Mouse (Mus musculus) CH12.LX (cell line): Measurements from ENCODE around the gene Rwdd3. TPM values are rescaled to one million over a fixed set of nuclear protein-coding genes. Genes with fewer than 3 reads are reported as not detected.

Source experiments
- DNase-seq: peaks from one replicate; pipeline ENCODE4 v3.0.0-alpha.2; 2013; ENCODE audit errors: extremely low read depth
- H3K27ac ChIP-seq: 2 replicates; pipeline ENCODE4 v1.5.1; 2012; ENCODE audit warnings: low read depth, mild to moderate bottlenecking, control low read depth, moderate library complexity; ENCODE audit not compliant: insufficient read depth
- H3K27me3 ChIP-seq: replicated peaks from 2 replicates; pipeline ENCODE3; 2012; ENCODE audit warnings: inconsistent platforms
- H3K36me3 ChIP-seq, 2 experiments: replicated peaks in 1 of 2; 2 replicates each; pipeline versions ENCODE3 to v1.6.1; 2012; ENCODE audit warnings: inconsistent platforms in 1 of 2, low read length in 1 of 2, mild to moderate bottlenecking in 1 of 2, mixed read lengths in 1 of 2, moderate library complexity in 1 of 2; ENCODE audit not compliant: control insufficient read depth in 1 of 2, insufficient read depth in 1 of 2
- H3K4me1 ChIP-seq, 2 experiments: 2 replicates each; pipeline ENCODE4 v1.6.1; 2012; ENCODE audit warnings: inconsistent platforms in 1 of 2, moderate library complexity in 1 of 2; ENCODE audit not compliant: insufficient read depth in 2 of 2, control insufficient read depth in 1 of 2
- H3K4me2 ChIP-seq: 2 replicates; pipeline ENCODE4 v1.6.1; 2012; ENCODE audit warnings: low read depth, mild to moderate bottlenecking, control low read depth; ENCODE audit not compliant: poor library complexity, insufficient read depth, severe bottlenecking
- H3K4me3 ChIP-seq, 3 experiments: fragments of 150-350 bp in 1 of 3; sonication (generic) in 1 of 3; replicated peaks in 1 of 3; 2 replicates each; pipeline versions ENCODE3 to v1.5.1; 2011 to 2012; ENCODE audit warnings: low read depth in 2 of 3, low read length in 2 of 3, mild to moderate bottlenecking in 2 of 3, moderate library complexity in 2 of 3, control low read depth in 1 of 3, improper control_type of control experiment in 1 of 3, inconsistent platforms in 1 of 3, mixed read lengths in 1 of 3; ENCODE audit not compliant: poor library complexity in 1 of 3
- H3K79me2 ChIP-seq: replicated peaks from 2 replicates; pipeline ENCODE4 v1.6.1; 2012; ENCODE audit warnings: mild to moderate bottlenecking, moderate library complexity; ENCODE audit not compliant: control insufficient read depth, poor library complexity, insufficient read depth, severe bottlenecking; ENCODE audit errors: extremely low read depth
- H3K9ac ChIP-seq: 2 replicates; pipeline ENCODE4 v1.6.1; 2012; ENCODE audit warnings: low read depth, mild to moderate bottlenecking, control low read depth, moderate library complexity; ENCODE audit not compliant: insufficient read depth
- H3K9me3 ChIP-seq: replicated peaks from 2 replicates; pipeline ENCODE3; 2012; ENCODE audit warnings: low read length, inconsistent platforms, mixed read lengths
- BHLHE40 ChIP-seq: IDR thresholded peaks from 2 replicates; pipeline ENCODE4 v1.6.1; 2011; ENCODE audit warnings: mild to moderate bottlenecking, low read depth, low read length, improper control_type of control experiment
- CHD1 ChIP-seq: IDR thresholded peaks from 2 replicates; pipeline ENCODE4 v1.6.1; 2012; ENCODE audit warnings: low read depth, low read length, improper control_type of control experiment, inconsistent platforms
- CTCF ChIP-seq, 2 experiments: IDR thresholded peaks in 1 of 2; conservative IDR thresholded peaks in 1 of 2; 2 replicates each; pipeline ENCODE4 v1.5.1; 2011 to 2012; ENCODE audit warnings: low read depth in 2 of 2, low read length in 2 of 2, improper control_type of control experiment in 1 of 2, inconsistent platforms in 1 of 2, mild to moderate bottlenecking in 1 of 2, moderate library complexity in 1 of 2
- E2F4 ChIP-seq: IDR thresholded peaks from 2 replicates; pipeline ENCODE4 v1.6.1; 2011; ENCODE audit warnings: low read depth, low read length, improper control_type of control experiment; ENCODE audit not compliant: insufficient replicate concordance
- ELF1 ChIP-seq: IDR thresholded peaks from 2 replicates; pipeline ENCODE4 v1.6.1; 2014; ENCODE audit warnings: low read depth, mild to moderate bottlenecking, inconsistent platforms, low read length, improper control_type of control experiment
- EP300 ChIP-seq: IDR thresholded peaks from 2 replicates; pipeline ENCODE4 v1.6.1; 2011; ENCODE audit warnings: low read length, improper control_type of control experiment
- GABPA ChIP-seq: IDR thresholded peaks from 2 replicates; pipeline ENCODE4 v1.6.1; 2012; ENCODE audit warnings: low read depth, low read length, improper control_type of control experiment, inconsistent platforms; ENCODE audit not compliant: insufficient replicate concordance
- HCFC1 ChIP-seq: IDR thresholded peaks from 2 replicates; pipeline ENCODE4 v1.6.1; 2012; ENCODE audit warnings: low read depth, mild to moderate bottlenecking, inconsistent platforms, low read length, improper control_type of control experiment
- IRF4 ChIP-seq: IDR thresholded peaks from 2 replicates; pipeline ENCODE4 v1.6.1; 2014; ENCODE audit warnings: low read depth, mild to moderate bottlenecking, inconsistent platforms, low read length, improper control_type of control experiment
- JUN ChIP-seq: IDR thresholded peaks from 2 replicates; pipeline ENCODE4 v1.6.1; 2011; ENCODE audit warnings: low read depth, mild to moderate bottlenecking, low read length, improper control_type of control experiment, moderate library complexity; ENCODE audit not compliant: insufficient read depth
- JUND ChIP-seq: conservative IDR thresholded peaks from 2 replicates; pipeline ENCODE4 v1.6.1; 2011; ENCODE audit warnings: low read depth, low read length, improper control_type of control experiment
- KAT2A ChIP-seq: IDR thresholded peaks from 2 replicates; pipeline ENCODE4 v1.6.1; 2012; ENCODE audit warnings: low read length, improper control_type of control experiment, inconsistent platforms; ENCODE audit not compliant: insufficient replicate concordance
- MAFK ChIP-seq: IDR thresholded peaks from 2 replicates; pipeline ENCODE4 v1.6.1; 2011; ENCODE audit warnings: low read length, improper control_type of control experiment; ENCODE audit not compliant: insufficient replicate concordance
- MAX ChIP-seq: IDR thresholded peaks from 2 replicates; pipeline ENCODE4 v1.6.1; 2011; ENCODE audit warnings: low read length, improper control_type of control experiment
- MEF2A ChIP-seq: IDR thresholded peaks from 2 replicates; pipeline ENCODE4 v1.6.1; 2014; ENCODE audit warnings: low read depth, mild to moderate bottlenecking, inconsistent platforms, low read length, improper control_type of control experiment, borderline replicate concordance
- MXI1 ChIP-seq: IDR thresholded peaks from 2 replicates; pipeline ENCODE4 v1.6.1; 2011; ENCODE audit warnings: mild to moderate bottlenecking, low read depth, low read length, improper control_type of control experiment
- MYC ChIP-seq: IDR thresholded peaks from 2 replicates; pipeline ENCODE4 v1.6.1; 2011; ENCODE audit warnings: low read depth, mild to moderate bottlenecking, improper control_type of control experiment, low read length
- POLR2A ChIP-seq: IDR thresholded peaks from 2 replicates; pipeline ENCODE4 v1.6.1; 2011; ENCODE audit warnings: low read depth, mild to moderate bottlenecking, improper control_type of control experiment, low read length
- RAD21 ChIP-seq: IDR thresholded peaks from 2 replicates; pipeline ENCODE4 v1.6.1; 2011; ENCODE audit warnings: low read depth, mild to moderate bottlenecking, low read length, improper control_type of control experiment, moderate library complexity
- RCOR1 ChIP-seq: conservative IDR thresholded peaks from 2 replicates; pipeline ENCODE4 v1.6.1; 2012; ENCODE audit warnings: low read depth, mild to moderate bottlenecking, inconsistent platforms, low read length, improper control_type of control experiment
- SIN3A ChIP-seq: IDR thresholded peaks from 2 replicates; pipeline ENCODE4 v1.6.1; 2012; ENCODE audit warnings: low read length, improper control_type of control experiment, inconsistent platforms
- SMC3 ChIP-seq: IDR thresholded peaks from 2 replicates; pipeline ENCODE4 v1.6.1; 2011; ENCODE audit warnings: low read depth, low read length, improper control_type of control experiment
- TBP ChIP-seq: conservative IDR thresholded peaks from 2 replicates; pipeline ENCODE4 v1.6.1; 2011; ENCODE audit warnings: low read depth, low read length, improper control_type of control experiment
- TCF12 ChIP-seq: IDR thresholded peaks from 2 replicates; pipeline ENCODE4 v1.6.1; 2014; ENCODE audit warnings: low read depth, mild to moderate bottlenecking, inconsistent platforms, low read length, improper control_type of control experiment
- UBTF ChIP-seq: IDR thresholded peaks from 2 replicates; pipeline ENCODE4 v1.6.1; 2012; ENCODE audit warnings: low read depth, mild to moderate bottlenecking, inconsistent platforms, low read length, improper control_type of control experiment, moderate library complexity
- USF1 ChIP-seq: IDR thresholded peaks from 2 replicates; pipeline ENCODE4 v1.6.1; 2014; ENCODE audit warnings: low read depth, mild to moderate bottlenecking, inconsistent platforms, low read length, improper control_type of control experiment
- ZC3H11A ChIP-seq: IDR thresholded peaks from 2 replicates; pipeline ENCODE4 v1.6.1; 2012; ENCODE audit warnings: low read depth, mild to moderate bottlenecking, inconsistent platforms, low read length, improper control_type of control experiment
- ZKSCAN1 ChIP-seq: IDR thresholded peaks from 2 replicates; pipeline ENCODE4 v1.6.1; 2012; ENCODE audit warnings: low read depth, inconsistent platforms, low read length, improper control_type of control experiment, borderline replicate concordance
- ZNF384 ChIP-seq: IDR thresholded peaks from 2 replicates; pipeline ENCODE4 v1.6.1; 2012; ENCODE audit warnings: low read depth, low read length, improper control_type of control experiment, inconsistent platforms
- dilution Hi-C: fragments of 300-500 bp; cut with MboI; formaldehyde crosslinking; loops from 2 replicates; pipeline ENCODE4 v1.14.3; 2020; ENCODE audit warnings: low sequenced_read_pairs; ENCODE audit not compliant: extremely low pct_unique_long_range_greater_than_20kb, extremely low pct_ligation_motif_present
- in situ Hi-C: fragments of 300-500 bp; cut with MboI; formaldehyde crosslinking; loops from 3 replicates; pipeline ENCODE4 v1.14.3; 2019; ENCODE audit warnings: low sequenced_read_pairs, low pct_ligation_motif_present, low pct_unique_long_range_greater_than_20kb, mixed read lengths
- polyA plus RNA-seq: library from polyadenylated mRNA; unstranded; fragments of >175 nt; gene quantifications from 2 replicates; pipeline ENCODE4 v1.2.1, GENCODE M21; 2012; ENCODE audit warnings: low read depth; ENCODE audit not compliant: insufficient read length
- total RNA-seq, 2 experiments: library from RNA; depleted of rRNA; stranded (reverse); fragments of 300-350 nt in 1 of 2; fragments of >200 nt in 1 of 2; gene quantifications; 2 replicates each; pipeline ENCODE4 v1.2.3; 2012 to 2014

Gene Rwdd3
- total and polyA plus RNA-seq, 3 experiments = 2.3 to 5.9 (median 3.5) TPM

GRCm38 (mm10) chr3:121163271-121163819 is 8.2 kb downstream of the Rwdd3 start:
- Histone ChIP-seq H3K4me1 (peaks cover 3 to 36% of the 10 kb centered on the region in 2 experiments; a peak in 3 of 4 replicates), H3K9ac (no peak overlapping the region), H3K79me2 (no peaks in the 10 kb centered on the region), H3K27ac (no peak overlapping the region), H3K36me3 (peaks cover 0 to 18% of the 10 kb centered on the region in 2 experiments), H3K4me3 (no peak overlapping the region), H3K4me2 (no peak overlapping the region), H3K27me3 (no peaks in the 10 kb centered on the region), H3K9me3 (peaks cover 5% of the 10 kb centered on the region)
- peak; percentile 84 for DNase-seq
- in situ Hi-C loops (loop anchor here (25.0 kb wide), 1 partner anchor 574 kb away; no protein-coding TSS in a partner anchor), dilution Hi-C loops (no loop called here)
- TF ChIP-seq MAFK (no peak), SMC3 (peak; percentile 43), USF1 (no peak), MEF2A (no peak), JUN (no peak), EP300 (no peak), ZNF384 (no peak), MYC (no peak), GABPA (no peak), BHLHE40 (no peak), JUND (no peak), RCOR1 (0 out of 2 replicates have a peak, but pooled peaks have one; percentile 32), KAT2A (no peak), HCFC1 (peak; percentile 40; the same call in 1 of the 2 replicates), UBTF (no peak), MAX (no peak), CHD1 (no peak), E2F4 (no peak), TCF12 (no peak), ZC3H11A (no peak), ELF1 (peak; percentile 93), ZKSCAN1 (no peak), POLR2A (no peak), MXI1 (no peak), RAD21 (peak; percentile 78), IRF4 (no peak), TBP (no peak), CTCF (conservative IDR thresholded peaks at IDR 0.05 in 1 of 2, IDR thresholded peaks at IDR 0.05 in 1 of 2; ENCODE audit: low read depth in 2 of 2, low read length in 2 of 2) (peak; percentile 80 to 94), SIN3A (0 out of 2 replicates have a peak, but pooled peaks have one; percentile 44)
